Mouse (Mus musculus) kidney, postnatal 14 days (tissue): Measurements from ENCODE around the gene Cbr4.

Source experiments
- DNase-seq: peaks from one replicate; pipeline ENCODE4 v3.0.0; 2022; ENCODE audit warnings: mixed read lengths

The Cbr4 gene

DNA sequence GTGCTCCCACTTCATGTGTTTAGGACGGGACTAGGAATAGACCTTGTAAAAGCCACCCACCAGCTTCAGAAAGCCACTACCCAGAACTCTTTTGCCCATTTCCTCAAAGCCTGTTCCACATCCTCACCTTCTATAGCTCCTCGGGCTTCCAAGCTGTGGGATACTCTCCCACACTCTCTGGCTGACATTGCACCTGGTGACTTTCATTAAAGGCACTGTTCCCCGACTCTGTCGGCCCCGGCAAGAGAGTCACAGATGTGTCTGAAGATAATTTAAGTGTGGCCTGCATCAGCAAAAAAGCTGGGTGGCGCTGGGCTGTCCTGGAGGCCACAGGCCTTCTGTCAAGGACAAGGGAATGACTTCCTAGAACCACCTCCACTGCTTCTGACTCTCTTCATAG, 64.7 kb downstream of the Cbr4 start:
- no peak for DNase-seq

DNA sequence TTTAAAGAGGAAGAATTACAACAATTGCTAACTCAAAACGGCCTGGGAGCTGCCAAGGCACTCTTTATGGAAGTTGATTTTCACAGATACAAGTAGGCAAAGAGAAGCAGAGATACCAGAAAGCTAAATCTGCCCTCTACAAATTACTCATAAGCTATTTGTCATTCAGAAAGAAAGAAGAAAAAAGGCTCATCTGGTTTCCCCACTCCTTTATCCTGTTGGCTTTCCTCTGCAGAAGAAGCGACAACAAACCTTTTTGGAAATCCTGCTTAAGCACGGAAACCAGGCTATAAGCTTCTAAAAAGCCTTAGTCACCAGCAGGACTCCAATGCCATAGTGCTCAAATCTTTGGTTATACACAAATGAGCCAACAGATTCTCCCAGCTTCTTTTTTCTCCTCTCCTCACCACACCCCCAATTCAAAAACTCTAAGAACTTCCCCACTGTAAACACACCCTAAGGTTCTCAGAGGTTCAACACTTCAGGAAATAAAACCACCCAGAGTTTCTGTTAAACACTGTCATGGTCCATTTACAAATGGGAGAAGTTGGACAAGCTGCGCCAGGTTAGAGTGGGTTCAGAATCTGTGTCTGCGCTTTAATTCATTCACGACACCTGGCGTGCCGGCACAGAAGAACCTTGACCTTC, 65.3 kb downstream of the Cbr4 start:
- DNase-seq, result no peak

DNA sequence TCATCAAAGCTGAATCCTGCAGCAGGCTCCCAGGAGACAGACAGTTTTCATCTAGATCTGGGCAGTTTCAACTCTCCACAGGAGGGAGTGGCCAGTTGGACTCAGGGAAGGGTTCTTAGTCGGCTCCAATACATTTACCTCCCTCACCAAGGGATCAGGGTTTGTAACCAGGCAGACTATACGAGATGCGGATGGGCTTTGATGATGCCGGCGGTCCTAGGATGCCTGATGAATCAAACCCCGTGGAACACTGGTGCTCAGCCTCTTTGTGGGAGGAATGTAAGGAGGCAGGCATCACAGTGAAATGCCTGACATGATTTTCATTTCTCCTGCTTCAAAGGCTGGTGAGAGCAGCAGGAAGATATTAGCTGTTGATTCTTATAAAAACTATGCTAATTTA, 67.8 kb downstream of the Cbr4 start:
- DNase-seq, result no peak

DNA sequence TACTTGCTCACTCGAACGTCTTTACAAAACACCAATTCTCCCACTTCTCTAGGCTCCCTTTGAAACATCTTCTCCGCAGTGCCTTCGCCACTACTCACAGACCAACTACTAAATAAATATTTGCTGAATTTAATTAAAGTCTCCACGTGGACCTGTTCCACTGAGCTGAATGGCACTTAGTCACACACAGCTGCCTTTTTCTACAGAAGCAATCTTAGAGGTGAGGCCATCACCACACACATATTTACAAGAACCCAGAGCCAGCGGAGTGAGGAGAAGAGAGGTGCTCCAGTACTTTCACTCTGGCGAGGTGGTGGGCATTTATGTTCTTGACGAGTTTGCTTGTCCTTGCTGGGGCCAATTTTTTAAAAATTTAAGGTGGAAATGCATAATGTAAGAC, 68.7 kb downstream of the Cbr4 start:
- no peak for DNase-seq
